Mouse (Mus musculus): ENCODE measurements around the gene Fam98c. TPM values are rescaled to one million over a fixed set of nuclear protein-coding genes. Genes with fewer than 3 reads are reported as not detected.

The Fam98c gene
- polyA plus RNA-seq, 1 experiment from 2014 or later, result 17.7 TPM

Other genes with a start within 250 kb of the Fam98c start
- gene Actn4, start 193.9 kb downstream of the Fam98c start, polyA plus RNA-seq (2014; fragmentation: Nextera tagmentation; extraction: Ambion mirVana), result 272 and 280 TPM in 2 replicates
- gene Eif3k, start 174.4 kb downstream of the Fam98c start, polyA plus RNA-seq (2014; fragmentation: Nextera tagmentation; extraction: Ambion mirVana), result 413 and 444 TPM in 2 replicates
- gene Map4k1, start 174.2 kb downstream of the Fam98c start, polyA plus RNA-seq (2014; fragmentation: Nextera tagmentation; extraction: Ambion mirVana), result 8.5 and 11.3 TPM in 2 replicates
- gene Ryr1, start 31.1 kb downstream of the Fam98c start, polyA plus RNA-seq (2014; fragmentation: Nextera tagmentation; extraction: Ambion mirVana), result 0.30 and 0.78 TPM in 2 replicates
- gene Rasgrp4, start 21.4 kb downstream of the Fam98c start, polyA plus RNA-seq (2014; fragmentation: Nextera tagmentation; extraction: Ambion mirVana), result 0.51 and 0.73 TPM in 2 replicates
- 0.38 and 0.49 TPM in 2 replicates for gene Ggn, start 14.0 kb upstream of the Fam98c start, polyA plus RNA-seq (2014; fragmentation: Nextera tagmentation; extraction: Ambion mirVana)
- gene Spred3, start 14.2 kb upstream of the Fam98c start, polyA plus RNA-seq (2014; fragmentation: Nextera tagmentation; extraction: Ambion mirVana), result 5.9 TPM in 2 replicates
- gene Psmd8, start 24.5 kb upstream of the Fam98c start, polyA plus RNA-seq (2014; fragmentation: Nextera tagmentation; extraction: Ambion mirVana), result 264 and 268 TPM in 2 replicates
- 0.64 and 1.6 TPM in 2 replicates for gene Catsperg1, start 57.8 kb upstream of the Fam98c start, polyA plus RNA-seq (2014; fragmentation: Nextera tagmentation; extraction: Ambion mirVana)
- 0.73 and 0.98 TPM in 2 replicates for gene Kcnk6, start 76.3 kb upstream of the Fam98c start, polyA plus RNA-seq (2014; fragmentation: Nextera tagmentation; extraction: Ambion mirVana)
- 93.4 and 100.0 TPM in 2 replicates for gene Yif1b, start 82.1 kb upstream of the Fam98c start, polyA plus RNA-seq (2014; fragmentation: Nextera tagmentation; extraction: Ambion mirVana)
- 35.0 and 36.6 TPM in 2 replicates for gene 2200002D01Rik, start 92.2 kb upstream of the Fam98c start, polyA plus RNA-seq (2014; fragmentation: Nextera tagmentation; extraction: Ambion mirVana)
- 386 and 405 TPM in 2 replicates for gene Spint2, start 125.7 kb upstream of the Fam98c start, polyA plus RNA-seq (2014; fragmentation: Nextera tagmentation; extraction: Ambion mirVana)
- gene Ppp1r14a, start 133.1 kb upstream of the Fam98c start, polyA plus RNA-seq (2014; fragmentation: Nextera tagmentation; extraction: Ambion mirVana), result 47.4 and 51.3 TPM in 2 replicates
- 6.0 and 11.0 TPM in 2 replicates for gene Dpf1, start 147.7 kb upstream of the Fam98c start, polyA plus RNA-seq (2014; fragmentation: Nextera tagmentation; extraction: Ambion mirVana)

Data from stomach, embryonic 14.5 days (tissue).